Mouse (Mus musculus): ENCODE measurements around the gene Ntrk2.

DNA sequence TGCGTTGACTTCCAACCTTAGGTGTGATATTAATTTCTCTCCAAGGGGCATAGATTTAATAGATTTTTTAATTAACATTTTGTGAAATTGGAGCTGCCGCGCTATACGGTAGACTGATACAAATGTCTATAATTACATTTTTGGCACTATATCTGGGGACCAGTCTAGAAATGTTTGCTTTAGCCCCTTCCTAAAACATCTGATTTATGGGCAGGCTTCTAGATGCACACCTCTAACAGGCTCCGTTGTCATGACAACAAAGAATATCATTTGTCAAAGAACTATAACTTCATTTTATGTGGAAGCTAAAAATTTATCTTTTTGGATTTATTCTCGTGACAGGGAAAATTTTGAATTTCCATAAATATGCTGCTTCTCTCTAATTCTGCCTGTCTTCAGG lies 140.2 kb downstream of the Ntrk2 start:
- TF ChIP-seq POLR2A (IDR thresholded peaks at IDR 0.05; ENCODE audit: extremely low read depth, insufficient read depth, low read length): no peak
- no peak for TF ChIP-seq CTCF (IDR thresholded peaks at IDR 0.05; ENCODE audit: extremely low read depth, insufficient read depth, low read length)
